Mouse (Mus musculus): ENCODE measurements around the gene Hspb2.
A peak's percentile ranks its signal among the peaks of the same experiment; 100 is the strongest.

The Hspb2 gene

GRCm38 (mm10) chr9:50750706-50751105 lies 1.4 kb downstream of the Hspb2 start:
- DNase-seq (ENCODE audit: low read depth, low spot score): no peak

GRCm38 (mm10) chr9:50746214-50746677 lies 5.9 kb downstream of the Hspb2 start, which contains the start of gene 2310030G06Rik:
Gene 2310030G06Rik (minus strand): TSS chr9:50746536.
- DNase-seq (ENCODE audit: low read depth, low spot score): no peak

GRCm38 (mm10) chr9:50745806-50746205 lies 6.3 kb downstream of the Hspb2 start:
- no peak for DNase-seq (ENCODE audit: low read depth, low spot score)

GRCm38 (mm10) chr9:50742744-50743143 lies 9.4 kb downstream of the Hspb2 start:
- DNase-seq (ENCODE audit: low read depth, low spot score): no peak

GRCm38 (mm10) chr9:50742261-50742660 lies 9.9 kb downstream of the Hspb2 start:
- no peak for DNase-seq (ENCODE audit: low read depth, low spot score)

- DNase-seq (ENCODE audit: low read depth, low spot score): no peak
Observed at GRCm38 (mm10) chr9:50740867-50741784, 11.0 kb downstream of the Hspb2 start.

- DNase-seq (ENCODE audit: low read depth, low spot score): peak; percentile 46
Observed at GRCm38 (mm10) chr9:50738914-50739870, 13.0 kb downstream of the Hspb2 start, which contains the start of gene Dixdc1. Gene Dixdc1 (minus strand): TSS chr9:50739517.

- DNase-seq (ENCODE audit: low read depth, low spot score): peak; percentile 5
Observed at GRCm38 (mm10) chr9:50734989-50735388, 17.2 kb downstream of the Hspb2 start.

- no peak for DNase-seq (ENCODE audit: low read depth, low spot score)
Observed at GRCm38 (mm10) chr9:50732560-50732959, 19.6 kb downstream of the Hspb2 start.

GRCm38 (mm10) chr9:50729600-50729999 lies 22.6 kb downstream of the Hspb2 start:
- DNase-seq (ENCODE audit: low read depth, low spot score): no peak

- DNase-seq (ENCODE audit: low read depth, low spot score): no peak
Observed at GRCm38 (mm10) chr9:50727925-50728651, 24.1 kb downstream of the Hspb2 start.

GRCm38 (mm10) chr9:50727171-50727924 lies 24.8 kb downstream of the Hspb2 start:
- no peak for DNase-seq (ENCODE audit: low read depth, low spot score)

GRCm38 (mm10) chr9:50725921-50726590 lies 26.1 kb downstream of the Hspb2 start:
- DNase-seq (ENCODE audit: low read depth, low spot score): no peak

GRCm38 (mm10) chr9:50724661-50725330 lies 27.4 kb downstream of the Hspb2 start:
- no peak for DNase-seq (ENCODE audit: low read depth, low spot score)

- no peak for DNase-seq (ENCODE audit: low read depth, low spot score)
Observed at GRCm38 (mm10) chr9:50724147-50724546, 28.0 kb downstream of the Hspb2 start.

GRCm38 (mm10) chr9:50723406-50723805 lies 28.7 kb downstream of the Hspb2 start:
- DNase-seq (ENCODE audit: low read depth, low spot score): no peak

GRCm38 (mm10) chr9:50722451-50722911 lies 29.7 kb downstream of the Hspb2 start:
- DNase-seq (ENCODE audit: low read depth, low spot score): no peak

GRCm38 (mm10) chr9:50721061-50721460 lies 31.1 kb downstream of the Hspb2 start:
- DNase-seq (ENCODE audit: low read depth, low spot score): no peak

GRCm38 (mm10) chr9:50718878-50719277 lies 33.3 kb downstream of the Hspb2 start:
- no peak for DNase-seq (ENCODE audit: low read depth, low spot score)

All from c-Kit-negative CD71-positive TER-119-positive erythroid progenitor cells, embryonic 14.5 days (primary cell).